Mouse (Mus musculus) thymus, adult 18-20 months (tissue): ENCODE data around the gene Gm5938.

Source experiments
- DNase-seq, 2 experiments: peaks; one replicate each; pipeline ENCODE4 v3.0.0; 2022; ENCODE audit warnings: mixed read lengths in 2 of 2

Gene Gm5938

GRCm38 (mm10) chrX:78125167-78125566 lies at the start of gene Gm5938:
Gene Gm5938, plus strand, starts transcription at chrX:78125467.
- no peak for DNase-seq

- no peak for DNase-seq
These were observed 34.0 kb upstream of the Gm5938 start, which contains the start of gene Obp1a for GRCm38 (mm10) chrX:78091274-78091673. Gene Obp1a, minus strand, starts transcription at chrX:78091374.
